Mouse (Mus musculus): ENCODE measurements around the gene 2310057M21Rik. TPM values are rescaled to one million over a fixed set of nuclear protein-coding genes. Genes with fewer than 3 reads are reported as not detected.

The 2310057M21Rik gene
- polyA plus RNA-seq, 2 experiments, result 4.6 to 9.2 TPM

GRCm38 (mm10) chr7:131322192-131322591 is 40.4 kb downstream of the 2310057M21Rik start, which contains the start of gene Cuzd1:
TSS of gene Cuzd1 (minus strand) at chr7:131322292.
- H3K27ac ChIP-seq, result no peak within 1 kb of the TSS
- H3K4me3 ChIP-seq (ENCODE audit: insufficient read depth in 1 of 2, low read depth in 2 of 2, low read length in 2 of 2), result no peak within 1 kb of the TSS
- H3K36me3 ChIP-seq (replicated peaks; ENCODE audit: control insufficient read depth, insufficient read depth, low read depth), result no peaks in the 10 kb centered on the region
- no peaks in the 10 kb centered on the region for H3K9me3 ChIP-seq (ENCODE audit: control insufficient read depth, low read length)
- H3K27me3 ChIP-seq (ENCODE audit: control insufficient read depth, insufficient read depth, low read length), result no peaks in the 10 kb centered on the region
- H3K4me2 ChIP-seq (ENCODE audit: low read depth), result no peak within 1 kb of the TSS
- ATAC-seq (ENCODE audit: insufficient read depth) (no peak), DNase-seq (ENCODE audit: low read depth in 3 of 3, low spot score in 3 of 3) (no peak)
- H3K4me1 ChIP-seq (replicated peaks; ENCODE audit: control insufficient read depth in 2 of 2, insufficient read depth in 2 of 2, low read length in 1 of 2), result no peaks in the 10 kb centered on the region
- TF ChIP-seq EP300 (IDR thresholded peaks at IDR 0.05; ENCODE audit: low read depth), result no peak
- no peak for TF ChIP-seq CTCF (IDR thresholded peaks at IDR 0.05; ENCODE audit: low read depth)
- no peak within 1 kb of the TSS for H3K9ac ChIP-seq (replicated peaks)
- 72% methylated on average over 2 of the region's 2 CpGs for WGBS (ENCODE audit: insufficient replicate concordance)

GRCm38 (mm10) chr7:131318340-131318739 is 44.2 kb downstream of the 2310057M21Rik start:
- Histone ChIP-seq H3K4me3 (ENCODE audit: insufficient read depth in 1 of 2, low read depth in 2 of 2, low read length in 2 of 2) (no peak overlapping the region), H3K27ac (no peak overlapping the region), H3K27me3 (ENCODE audit: control insufficient read depth, insufficient read depth, low read length) (no peaks in the 10 kb centered on the region), H3K9ac (replicated peaks) (no peak overlapping the region), H3K36me3 (replicated peaks; ENCODE audit: control insufficient read depth, insufficient read depth, low read depth) (no peaks in the 10 kb centered on the region), H3K9me3 (ENCODE audit: control insufficient read depth, low read length) (no peaks in the 10 kb centered on the region), H3K4me2 (ENCODE audit: low read depth) (no peak overlapping the region), H3K4me1 (replicated peaks; ENCODE audit: control insufficient read depth in 2 of 2, insufficient read depth in 2 of 2, low read length in 1 of 2) (no peaks in the 10 kb centered on the region)
- ATAC-seq (ENCODE audit: insufficient read depth) (no peak), DNase-seq (ENCODE audit: low read depth in 3 of 3, low spot score in 3 of 3) (no peak)
- TF ChIP-seq EP300 (IDR thresholded peaks at IDR 0.05; ENCODE audit: low read depth) (no peak), CTCF (IDR thresholded peaks at IDR 0.05; ENCODE audit: low read depth) (no peak)
- WGBS (ENCODE audit: insufficient replicate concordance), result 69% methylated on average over 5 of the region's 7 CpGs

DNA sequence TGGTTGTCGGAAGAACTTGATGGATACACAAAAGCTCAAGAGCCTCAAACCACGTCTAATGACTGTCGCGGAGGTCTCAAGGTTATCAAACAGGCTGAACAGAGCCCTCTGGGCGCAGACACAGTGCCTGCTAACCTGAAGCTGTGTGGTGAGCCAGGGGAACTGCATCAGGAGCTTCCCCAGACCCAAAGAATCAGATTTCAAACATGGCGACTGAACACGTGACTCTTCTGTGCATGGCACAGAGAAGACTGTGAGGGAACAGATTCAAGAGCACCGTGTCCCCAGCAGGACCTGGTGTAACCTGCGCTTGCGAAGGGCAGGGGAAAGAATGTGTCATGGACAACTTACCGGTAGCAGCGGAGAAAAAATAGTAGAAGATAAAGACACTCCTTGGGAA is 45.0 kb downstream of the 2310057M21Rik start:
- Histone ChIP-seq H3K9ac (replicated peaks) (no peak overlapping the region), H3K27ac (no peak overlapping the region), H3K27me3 (ENCODE audit: control insufficient read depth, insufficient read depth, low read length) (no peaks in the 10 kb centered on the region), H3K4me2 (ENCODE audit: low read depth) (no peak overlapping the region), H3K4me1 (replicated peaks; ENCODE audit: control insufficient read depth in 2 of 2, insufficient read depth in 2 of 2, low read length in 1 of 2) (no peaks in the 10 kb centered on the region), H3K4me3 (ENCODE audit: insufficient read depth in 1 of 2, low read depth in 2 of 2, low read length in 2 of 2) (no peak overlapping the region), H3K36me3 (replicated peaks; ENCODE audit: control insufficient read depth, insufficient read depth, low read depth) (no peaks in the 10 kb centered on the region), H3K9me3 (ENCODE audit: control insufficient read depth, low read length) (no peaks in the 10 kb centered on the region)
- TF ChIP-seq CTCF (IDR thresholded peaks at IDR 0.05; ENCODE audit: low read depth) (no peak), EP300 (IDR thresholded peaks at IDR 0.05; ENCODE audit: low read depth) (no peak)
- DNase-seq (ENCODE audit: low read depth in 3 of 3, low spot score in 3 of 3), result no peak
- ATAC-seq (ENCODE audit: insufficient read depth), result no peak
- 56% methylated on average over 12 of the region's 12 CpGs for WGBS (ENCODE audit: insufficient replicate concordance)

GRCm38 (mm10) chr7:131314493-131314892 is 48.1 kb downstream of the 2310057M21Rik start:
- H3K36me3 ChIP-seq (replicated peaks; ENCODE audit: control insufficient read depth, insufficient read depth, low read depth), result no peaks in the 10 kb centered on the region
- H3K27me3 ChIP-seq (ENCODE audit: control insufficient read depth, insufficient read depth, low read length), result no peaks in the 10 kb centered on the region
- no peak overlapping the region for H3K4me3 ChIP-seq (ENCODE audit: insufficient read depth in 1 of 2, low read depth in 2 of 2, low read length in 2 of 2)
- H3K4me2 ChIP-seq (ENCODE audit: low read depth), result no peak overlapping the region
- H3K9me3 ChIP-seq (ENCODE audit: control insufficient read depth, low read length), result no peaks in the 10 kb centered on the region
- no peak for ATAC-seq (ENCODE audit: insufficient read depth)
- WGBS (ENCODE audit: insufficient replicate concordance), result 56% methylated on average over 7 of the region's 7 CpGs
- DNase-seq (ENCODE audit: low read depth in 3 of 3, low spot score in 3 of 3), result no peak
- no peak overlapping the region for H3K27ac ChIP-seq
- TF ChIP-seq CTCF (IDR thresholded peaks at IDR 0.05; ENCODE audit: low read depth) (no peak), EP300 (IDR thresholded peaks at IDR 0.05; ENCODE audit: low read depth) (no peak)
- H3K9ac ChIP-seq (replicated peaks), result no peak overlapping the region
- H3K4me1 ChIP-seq (replicated peaks; ENCODE audit: control insufficient read depth in 2 of 2, insufficient read depth in 2 of 2, low read length in 1 of 2), result no peaks in the 10 kb centered on the region

DNA sequence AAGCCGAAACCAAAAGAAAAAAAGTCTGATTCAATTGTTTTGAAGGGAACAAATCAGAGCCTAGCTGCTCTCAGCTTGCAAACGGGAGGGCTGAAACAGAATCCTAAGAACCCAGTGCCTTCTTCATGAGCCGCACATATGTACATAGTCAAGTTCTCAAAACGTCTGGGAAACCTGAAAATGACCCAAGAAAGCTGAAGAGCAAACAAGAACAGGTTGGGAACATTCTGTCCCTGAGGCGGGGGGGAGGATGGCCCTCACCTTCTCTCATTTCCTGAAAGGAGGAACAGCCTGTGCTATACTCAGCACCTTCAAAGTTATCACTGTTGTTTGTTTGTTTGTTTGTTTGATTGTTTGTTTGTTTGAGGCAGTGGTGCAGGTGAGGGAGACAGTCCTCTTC is 55.8 kb downstream of the 2310057M21Rik start:
- H3K36me3 ChIP-seq (replicated peaks; ENCODE audit: control insufficient read depth, insufficient read depth, low read depth), result no peaks in the 10 kb centered on the region
- no peak overlapping the region for H3K9ac ChIP-seq (replicated peaks)
- no peak for TF ChIP-seq CTCF (IDR thresholded peaks at IDR 0.05; ENCODE audit: low read depth)
- H3K27me3 ChIP-seq (ENCODE audit: control insufficient read depth, insufficient read depth, low read length), result no peaks in the 10 kb centered on the region
- H3K4me2 ChIP-seq (ENCODE audit: low read depth), result no peak overlapping the region
- DNase-seq (ENCODE audit: low read depth in 3 of 3, low spot score in 3 of 3) (no peak), ATAC-seq (ENCODE audit: insufficient read depth) (no peak)
- no peaks in the 10 kb centered on the region for H3K4me1 ChIP-seq (replicated peaks; ENCODE audit: control insufficient read depth in 2 of 2, insufficient read depth in 2 of 2, low read length in 1 of 2)
- H3K9me3 ChIP-seq (ENCODE audit: control insufficient read depth, low read length), result no peaks in the 10 kb centered on the region
- H3K27ac ChIP-seq, result no peak overlapping the region
- 50% methylated on average over 5 of the region's 5 CpGs for WGBS (ENCODE audit: insufficient replicate concordance)
- no peak overlapping the region for H3K4me3 ChIP-seq (ENCODE audit: insufficient read depth in 1 of 2, low read depth in 2 of 2, low read length in 2 of 2)

Measured in liver, embryonic 14.5 days (tissue).